Mouse (Mus musculus): ENCODE measurements around the gene Sema4d. TPM values are rescaled to one million over a fixed set of nuclear protein-coding genes. Genes with fewer than 3 reads are reported as not detected.

Sema4d gene
- polyA plus RNA-seq, 1 experiment from 2014 or later, result 10.5 TPM

- 99% methylated on average over 11 of the region's 11 CpGs for WGBS
- Histone ChIP-seq H3K9me3 (no peaks in the 10 kb centered on the region), H3K36me3 (no peaks in the 10 kb centered on the region), H3K27ac (no peak overlapping the region), H3K4me1 (replicated peaks) (peaks cover 11% of the 10 kb centered on the region; the same call in 1 of the 2 replicates), H3K4me3 (no peak overlapping the region), H3K27me3 (no peaks in the 10 kb centered on the region), H3K4me2 (no peak overlapping the region), H3K9ac (no peak overlapping the region)
- no peak for ATAC-seq (ENCODE audit: low FRiP score)
These were observed 54.9 kb downstream of the Sema4d start for GRCm38 (mm10) chr13:51738531-51739117.

GRCm38 (mm10) chr13:51737949-51738513 lies 55.5 kb downstream of the Sema4d start:
- H3K4me2 ChIP-seq, result no peak overlapping the region
- H3K27me3 ChIP-seq, result no peaks in the 10 kb centered on the region
- no peaks in the 10 kb centered on the region for H3K36me3 ChIP-seq
- peaks cover 11% of the 10 kb centered on the region; the same call in 1 of the 2 replicates for H3K4me1 ChIP-seq (replicated peaks)
- H3K4me3 ChIP-seq, result no peak overlapping the region
- H3K9ac ChIP-seq, result no peak overlapping the region
- ATAC-seq (ENCODE audit: low FRiP score), result no peak
- 0 out of 2 replicates have a peak overlapping the region, but pooled peaks have one; percentile 8 for H3K27ac ChIP-seq
- WGBS, result 60% methylated on average over 6 of the region's 6 CpGs
- H3K9me3 ChIP-seq, result no peaks in the 10 kb centered on the region

GRCm38 (mm10) chr13:51737033-51737948 lies 56.3 kb downstream of the Sema4d start:
- ATAC-seq (ENCODE audit: low FRiP score), result no peak
- Histone ChIP-seq H3K4me3 (no peak overlapping the region), H3K4me2 (no peak overlapping the region), H3K27me3 (no peaks in the 10 kb centered on the region), H3K27ac (0 out of 2 replicates have a peak overlapping the region, but pooled peaks have one; percentile 8), H3K9ac (no peak overlapping the region), H3K4me1 (replicated peaks) (peaks cover 16% of the 10 kb centered on the region), H3K9me3 (no peaks in the 10 kb centered on the region), H3K36me3 (no peaks in the 10 kb centered on the region)
- WGBS, result 76% methylated on average over 20 of the region's 20 CpGs

GRCm38 (mm10) chr13:51736007-51736911 lies 57.3 kb downstream of the Sema4d start:
- H3K4me1 ChIP-seq (replicated peaks), result peaks cover 24% of the 10 kb centered on the region
- 83% methylated on average over 13 of the region's 13 CpGs for WGBS
- H3K9me3 ChIP-seq, result no peaks in the 10 kb centered on the region
- H3K4me2 ChIP-seq, result no peak overlapping the region
- peak overlapping the region; percentile 19; the same call in 1 of the 2 replicates for H3K9ac ChIP-seq
- no peak overlapping the region for H3K27ac ChIP-seq
- H3K4me3 ChIP-seq, result no peak overlapping the region
- H3K27me3 ChIP-seq, result no peaks in the 10 kb centered on the region
- no peaks in the 10 kb centered on the region for H3K36me3 ChIP-seq
- ATAC-seq (ENCODE audit: low FRiP score), result no peak

- ATAC-seq (ENCODE audit: low FRiP score), result no peak
- H3K4me2 ChIP-seq, result no peak overlapping the region
- WGBS, result 95% methylated on average over 4 of the region's 4 CpGs
These were observed 59.0 kb downstream of the Sema4d start for GRCm38 (mm10) chr13:51734556-51734955.

GRCm38 (mm10) chr13:51732097-51732664 lies 61.4 kb downstream of the Sema4d start:
- Histone ChIP-seq H3K4me1 (replicated peaks) (peaks cover 42% of the 10 kb centered on the region), H3K9ac (no peak overlapping the region), H3K36me3 (no peaks in the 10 kb centered on the region), H3K9me3 (no peaks in the 10 kb centered on the region), H3K27ac (peak overlapping the region; percentile 15), H3K27me3 (no peaks in the 10 kb centered on the region), H3K4me2 (no peak overlapping the region), H3K4me3 (no peak overlapping the region)
- 51% methylated on average over 14 of the region's 14 CpGs for WGBS
- 0 out of 2 replicates have a peak, but pooled peaks have one; percentile 38 for ATAC-seq (ENCODE audit: low FRiP score)

More at GRCm38 (mm10) chr13:51734556-51734955, 59.0 kb downstream of the Sema4d start:
- H3K4me1 ChIP-seq (replicated peaks), result peaks cover 35% of the 10 kb centered on the region
- H3K27ac ChIP-seq, result no peak overlapping the region
- H3K4me3 ChIP-seq, result no peak overlapping the region
- no peak overlapping the region for H3K9ac ChIP-seq
- H3K9me3 ChIP-seq, result no peaks in the 10 kb centered on the region
- no peaks in the 10 kb centered on the region for H3K36me3 ChIP-seq
- no peaks in the 10 kb centered on the region for H3K27me3 ChIP-seq

GRCm38 (mm10) chr13:51731474-51731873 lies 62.1 kb downstream of the Sema4d start:
- no peak for ATAC-seq (ENCODE audit: low FRiP score)
- no peak overlapping the region for H3K27ac ChIP-seq
- no peak overlapping the region for H3K9ac ChIP-seq
- H3K4me1 ChIP-seq (replicated peaks), result peaks cover 42% of the 10 kb centered on the region
- no peak overlapping the region for H3K4me3 ChIP-seq
- no peaks in the 10 kb centered on the region for H3K27me3 ChIP-seq
- no peak overlapping the region for H3K4me2 ChIP-seq
- H3K9me3 ChIP-seq, result no peaks in the 10 kb centered on the region
- no peaks in the 10 kb centered on the region for H3K36me3 ChIP-seq
- WGBS, result 90% methylated on average over 7 of the region's 7 CpGs

- Histone ChIP-seq H3K27me3 (no peaks in the 10 kb centered on the region), H3K36me3 (no peaks in the 10 kb centered on the region), H3K9ac (no peak overlapping the region), H3K4me2 (no peak overlapping the region), H3K9me3 (no peaks in the 10 kb centered on the region), H3K4me1 (replicated peaks) (peaks cover 50% of the 10 kb centered on the region), H3K27ac (peak overlapping the region; percentile 60; the same call in 1 of the 2 replicates), H3K4me3 (no peak overlapping the region)
- ATAC-seq (ENCODE audit: low FRiP score), result peak; percentile 22; the same call in 1 of the 2 replicates
- 14% methylated on average over 4 of the region's 4 CpGs for WGBS
These were observed 63.6 kb downstream of the Sema4d start for GRCm38 (mm10) chr13:51729887-51730361.

- H3K27ac ChIP-seq, result no peak overlapping the region
- peaks cover 46% of the 10 kb centered on the region for H3K4me1 ChIP-seq (replicated peaks)
- no peak for ATAC-seq (ENCODE audit: low FRiP score)
- no peaks in the 10 kb centered on the region for H3K9me3 ChIP-seq
- no peak overlapping the region for H3K4me2 ChIP-seq
- 81% methylated on average over 7 of the region's 7 CpGs for WGBS
- H3K27me3 ChIP-seq, result no peaks in the 10 kb centered on the region
- H3K9ac ChIP-seq, result no peak overlapping the region
- no peaks in the 10 kb centered on the region for H3K36me3 ChIP-seq
- no peak overlapping the region for H3K4me3 ChIP-seq
These were observed 66.2 kb downstream of the Sema4d start for GRCm38 (mm10) chr13:51727364-51727763.

- no peaks in the 10 kb centered on the region for H3K9me3 ChIP-seq
- 73% methylated on average over 8 of the region's 8 CpGs for WGBS
- no peak for ATAC-seq (ENCODE audit: low FRiP score)
- H3K27me3 ChIP-seq, result no peaks in the 10 kb centered on the region
- H3K36me3 ChIP-seq, result no peaks in the 10 kb centered on the region
- H3K4me1 ChIP-seq (replicated peaks), result peaks cover 33% of the 10 kb centered on the region
- H3K27ac ChIP-seq, result no peak overlapping the region
- no peak overlapping the region; the same call in 1 of the 2 replicates for H3K9ac ChIP-seq
- H3K4me2 ChIP-seq, result no peak overlapping the region
- H3K4me3 ChIP-seq, result no peak overlapping the region
These were observed 67.5 kb downstream of the Sema4d start for GRCm38 (mm10) chr13:51725926-51726574.

- no peak overlapping the region for H3K27ac ChIP-seq
- no peak for ATAC-seq (ENCODE audit: low FRiP score)
- H3K4me3 ChIP-seq, result no peak overlapping the region
- no peaks in the 10 kb centered on the region for H3K9me3 ChIP-seq
- WGBS, result 89% methylated on average over 7 of the region's 7 CpGs
- peaks cover 2% of the 10 kb centered on the region; the same call in 1 of the 2 replicates for H3K36me3 ChIP-seq
- H3K4me1 ChIP-seq (replicated peaks), result peaks cover 31% of the 10 kb centered on the region
- no peak overlapping the region for H3K4me2 ChIP-seq
- H3K27me3 ChIP-seq, result no peaks in the 10 kb centered on the region
- H3K9ac ChIP-seq, result no peak overlapping the region
These were observed 68.1 kb downstream of the Sema4d start for GRCm38 (mm10) chr13:51725446-51725845.

Measured in hindbrain, embryonic 13.5 days (tissue).